Mouse (Mus musculus) erythroid progenitor cell, adult 5-6 weeks (primary cell): ENCODE data around the gene Olfr1223. TPM values are rescaled to one million over a fixed set of nuclear protein-coding genes. Genes with fewer than 3 reads are reported as not detected.
"Not testable (repeated sequence)": the region's sequence is repeated elsewhere in the genome, so short reads cannot be mapped to it uniquely, and the experiment has no call there.

Source experiments
- ATAC-seq: replicated peaks from 2 replicates; pipeline ENCODE4 v1.8.0; 2016; ENCODE audit warnings: moderate number of reproducible peaks, mild to moderate bottlenecking, moderate TSS enrichment, inconsistent platforms; ENCODE audit not compliant: poor library complexity, low FRiP score, severe bottlenecking
- total RNA-seq, 2 experiments: library from RNA; stranded (forward) in 1 of 2; stranded (reverse) in 1 of 2; fragments of 150-400 nt in 1 of 2; fragments of 186-747, 209-891 nt in 1 of 2; gene quantifications; 2 replicates each; pipeline versions ENCODE4 v1.2.3 to v1.2.4; 2015 to 2017; ENCODE audit warnings: low replicate concordance in 2 of 2

Olfr1223 gene
- total RNA-seq (2015; ENCODE audit: low replicate concordance) (not detected in 2 replicates), total RNA-seq (2017; ENCODE audit: low replicate concordance) (not detected in 2 replicates)

DNA sequence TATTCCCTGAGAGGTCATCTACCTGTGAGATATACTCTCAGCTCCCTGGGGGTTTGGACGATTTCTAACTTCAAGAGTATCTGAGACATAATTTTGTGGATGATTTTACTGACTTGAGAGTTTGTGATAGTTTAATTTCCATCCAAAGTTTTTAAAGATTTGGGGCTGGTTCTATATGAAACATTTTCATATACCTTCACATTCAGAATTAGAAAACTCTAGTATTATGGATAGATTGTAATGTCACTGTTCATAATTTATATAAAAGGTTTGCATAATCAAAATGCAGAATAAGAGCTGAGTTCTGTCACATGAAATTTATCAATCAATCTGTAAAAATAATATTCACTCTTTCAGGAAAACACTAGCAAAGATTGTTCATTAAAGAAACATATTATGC is at the start of gene Olfr1223:
Gene Olfr1223, minus strand, starts transcription at position 101 of the 400 bp plus-strand sequence.
- ATAC-seq: no peak

DNA sequence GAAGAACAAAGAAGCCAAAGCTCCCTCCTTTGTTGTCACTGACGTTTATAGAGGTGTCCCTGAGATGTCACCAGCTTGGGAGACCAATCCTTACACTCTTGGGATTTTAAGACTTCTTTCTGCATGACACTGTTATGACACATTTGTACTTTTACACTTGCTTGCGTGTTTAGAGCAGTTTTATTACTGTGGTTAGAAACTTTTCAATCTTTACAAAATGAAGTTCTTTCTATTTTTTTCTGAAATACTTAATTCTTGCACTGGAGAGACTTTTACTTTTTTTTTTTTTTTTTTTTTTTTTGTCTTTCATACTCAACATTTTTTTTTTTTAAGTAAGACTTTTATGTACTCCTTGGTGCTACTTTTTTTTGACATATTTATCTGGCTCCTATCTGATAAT is 48.6 kb upstream of the Olfr1223 start, which contains the start of gene Olfr1226:
Gene Olfr1226, minus strand, starts transcription at position 101 of the 400 bp plus-strand sequence.
- no peak for ATAC-seq

DNA sequence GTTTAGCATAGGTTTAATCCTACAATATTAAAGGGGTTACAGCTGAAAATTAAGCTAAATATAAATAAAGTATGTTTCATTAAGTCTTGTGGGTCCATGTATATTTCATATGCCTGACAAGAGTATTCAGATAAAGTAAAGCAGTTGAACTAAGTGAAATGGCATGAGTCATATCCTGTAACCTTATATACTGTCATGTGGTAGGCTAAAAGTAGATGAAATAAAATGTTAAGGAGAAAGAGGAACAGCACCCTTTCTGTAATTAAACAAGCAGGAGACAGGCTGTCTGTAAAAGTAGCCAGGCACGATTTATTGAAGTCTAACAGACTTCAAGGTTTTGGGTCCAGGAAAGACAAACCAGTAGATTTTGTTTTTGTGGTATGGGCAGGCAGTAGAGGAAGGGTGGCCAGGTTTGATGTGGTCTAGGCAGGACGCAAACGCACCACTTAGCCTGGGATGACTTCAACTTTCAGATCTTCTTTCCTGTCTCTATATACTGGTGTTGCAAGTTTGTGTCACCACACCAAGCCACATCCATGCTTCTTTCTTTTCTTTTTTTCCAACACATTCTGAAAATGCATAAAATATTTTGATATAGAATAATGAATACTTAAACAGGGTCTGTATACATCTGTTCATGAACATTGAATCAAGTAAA is 45.1 kb upstream of the Olfr1223 start:
- ATAC-seq: no peak

DNA sequence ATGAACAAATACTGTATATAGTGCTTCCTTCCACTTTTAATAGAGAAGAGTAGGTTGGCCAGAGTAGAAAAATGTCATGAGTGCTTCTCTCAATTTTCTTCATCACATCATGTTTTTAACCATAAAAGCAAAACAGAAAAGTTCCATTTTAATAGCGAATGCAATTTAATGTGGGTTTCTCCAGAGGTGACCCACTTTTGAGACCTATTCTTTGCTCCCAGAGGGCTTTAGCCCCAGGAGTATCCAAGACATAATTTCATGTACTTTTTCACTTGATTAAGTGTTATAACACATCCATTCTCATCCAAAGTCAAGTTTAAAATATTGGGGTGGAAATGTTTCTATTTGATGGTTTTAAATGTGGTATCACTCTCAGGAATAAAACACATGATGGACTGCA is 23.2 kb upstream of the Olfr1223 start, which contains the start of gene Olfr1225:
Gene Olfr1225, minus strand, starts transcription at position 101 of the 400 bp plus-strand sequence.
- ATAC-seq: no peak

DNA sequence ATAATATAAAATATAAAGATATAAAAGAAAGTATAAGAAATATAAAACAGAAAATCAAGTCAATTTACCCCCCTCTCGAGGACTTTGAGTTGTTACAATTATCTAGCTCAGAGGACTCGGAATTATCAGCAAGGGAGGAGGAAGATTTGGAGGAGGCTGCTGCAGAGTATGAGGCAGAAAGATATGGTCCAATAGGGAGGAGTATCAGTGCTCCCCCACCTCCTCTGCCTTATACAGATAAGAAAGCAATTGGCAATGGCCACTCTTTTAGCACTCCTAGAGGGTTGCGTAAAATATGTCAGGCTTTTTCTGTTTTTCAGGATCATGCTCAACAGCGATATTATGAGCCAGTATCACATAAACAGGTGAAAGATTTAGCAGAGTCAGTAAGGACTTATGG is 13.4 kb upstream of the Olfr1223 start:
- not testable (repeated sequence) for ATAC-seq

DNA sequence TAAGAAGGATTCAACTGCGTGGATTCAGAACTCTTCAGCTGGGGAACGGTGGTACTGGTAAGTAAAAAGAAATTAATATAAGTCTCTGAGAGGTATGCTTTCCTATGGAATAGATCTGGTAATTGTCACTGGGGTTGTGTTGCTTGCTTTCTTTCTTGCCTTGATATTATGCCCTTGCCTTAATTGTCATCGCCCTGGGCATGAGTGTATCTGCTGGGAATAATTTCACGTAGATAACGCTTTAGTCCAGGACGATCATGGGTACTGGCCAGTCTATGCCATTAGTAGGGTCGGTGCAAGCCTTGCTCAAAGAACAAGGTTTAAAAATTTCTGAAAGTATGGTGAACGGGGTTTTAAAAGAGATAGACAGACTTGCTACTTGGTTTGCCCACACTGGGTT is 12.6 kb upstream of the Olfr1223 start, which contains the start of gene Olfr1224-ps1:
Gene Olfr1224-ps1, minus strand, starts transcription at position 101 of the 400 bp plus-strand sequence.
- ATAC-seq: not testable (repeated sequence)

DNA sequence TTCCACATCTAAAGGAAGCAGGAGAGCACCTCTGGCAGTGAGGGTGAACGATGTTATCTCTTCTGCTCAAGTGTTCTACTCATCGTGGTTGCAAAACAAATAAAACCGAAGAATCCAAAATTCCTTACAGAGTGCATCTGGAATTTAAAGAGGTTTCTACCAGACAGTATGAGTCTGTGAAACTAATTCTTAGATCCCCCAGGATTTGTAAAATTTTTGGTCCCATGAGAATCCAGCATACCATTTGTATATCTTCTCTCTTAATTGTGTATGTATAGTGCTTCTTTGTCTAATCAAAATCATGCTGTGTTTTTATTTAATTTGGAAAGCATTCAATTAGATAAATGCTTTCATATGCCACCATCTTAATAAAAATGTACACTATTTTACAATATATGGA is 18.4 kb downstream of the Olfr1223 start, which contains the start of gene Olfr1222:
Gene Olfr1222, minus strand, starts transcription at position 101 of the 400 bp plus-strand sequence.
- ATAC-seq: no peak

DNA sequence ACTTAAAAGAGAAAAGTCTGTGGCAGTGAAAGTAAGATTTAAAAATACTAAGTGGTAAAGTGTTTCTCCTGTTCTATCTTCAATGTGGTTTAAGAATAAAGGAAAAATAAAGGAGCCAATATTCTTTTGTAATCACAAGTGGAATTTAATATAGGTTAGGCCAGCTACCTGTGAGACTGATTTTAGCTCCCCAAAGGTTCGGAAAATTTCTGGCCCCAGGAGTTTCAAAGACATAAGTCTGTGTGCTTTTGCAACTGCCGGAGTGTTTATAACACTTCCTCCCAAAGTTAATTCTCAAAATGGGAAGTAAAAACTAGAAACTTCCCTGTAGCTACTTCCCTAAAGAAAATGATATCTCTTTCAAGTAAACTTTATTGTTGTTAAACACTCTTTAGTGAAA is 34.2 kb downstream of the Olfr1223 start, which contains the start of gene Olfr1221:
Gene Olfr1221, minus strand, starts transcription at position 101 of the 400 bp plus-strand sequence.
- ATAC-seq: no peak

DNA sequence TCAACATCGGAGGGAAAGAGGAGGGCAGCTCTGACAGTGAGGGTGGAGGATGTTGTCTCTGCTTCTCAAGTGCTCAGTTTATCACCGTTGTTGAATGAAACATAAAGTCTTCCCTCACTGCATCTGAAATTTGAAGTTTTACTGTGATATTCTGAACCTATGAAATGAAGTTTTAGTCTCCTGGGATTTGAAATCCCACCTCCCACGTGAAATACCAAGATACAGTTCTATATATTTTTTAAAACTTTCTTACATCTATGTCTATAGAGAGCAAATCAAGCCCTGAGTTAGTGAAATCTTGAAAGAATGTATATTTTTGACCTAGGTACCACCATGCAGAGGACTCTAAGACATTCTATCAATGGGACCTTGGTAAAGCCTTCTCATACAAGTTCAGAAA is 44.6 kb downstream of the Olfr1223 start, which contains the start of gene Olfr1220:
Gene Olfr1220, minus strand, starts transcription at position 101 of the 400 bp plus-strand sequence.
- ATAC-seq: no peak

DNA sequence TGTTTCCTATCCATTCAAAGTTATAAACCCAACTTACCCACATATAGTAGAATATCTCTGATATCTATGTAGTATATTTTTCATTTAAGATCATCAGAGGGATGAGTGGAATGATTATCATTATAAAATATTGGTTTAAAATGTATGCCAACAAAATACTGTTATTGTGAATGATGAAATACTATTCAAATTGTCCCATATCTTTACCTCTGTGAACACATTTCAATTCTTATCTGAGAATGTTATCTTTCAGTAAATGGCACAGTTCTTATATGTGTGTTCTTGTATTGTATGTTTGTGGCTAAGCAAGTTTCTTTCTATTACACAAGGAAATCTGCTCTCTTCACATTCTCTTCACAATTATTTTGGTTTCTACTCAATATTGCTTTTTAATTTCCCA is 45.7 kb downstream of the Olfr1223 start:
- ATAC-seq: no peak

DNA sequence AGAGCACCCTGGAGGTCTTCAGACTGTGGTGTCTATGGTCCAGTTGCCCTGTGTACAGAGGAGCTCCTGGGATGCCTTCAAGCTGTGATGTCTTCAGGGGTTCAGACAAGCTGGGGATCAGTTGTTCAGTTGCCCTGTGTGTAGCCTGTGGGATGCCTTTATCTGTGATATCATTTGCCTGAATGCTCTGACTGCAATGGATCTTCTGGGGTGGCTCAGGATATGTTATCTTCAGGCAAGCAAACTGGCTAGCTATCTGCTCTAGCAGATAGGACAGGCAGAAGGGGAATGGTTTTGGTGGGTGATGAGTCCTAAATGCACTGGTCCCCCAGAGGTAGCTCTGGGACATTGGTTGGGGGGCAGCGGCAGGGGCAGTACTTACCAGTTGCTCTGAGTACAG is 57.5 kb downstream of the Olfr1223 start:
- no peak for ATAC-seq

Other genes with a start within 250 kb of the Olfr1223 start
- gene Olfr1208, start 249.2 kb downstream of the Olfr1223 start, total RNA-seq (2015; ENCODE audit: low replicate concordance): not detected in 2 replicates
- gene Olfr1208, start 249.2 kb downstream of the Olfr1223 start, total RNA-seq (2017; ENCODE audit: low replicate concordance): not detected in 2 replicates
- not detected in 2 replicates for gene Olfr1209, start 236.4 kb downstream of the Olfr1223 start, total RNA-seq (2015; ENCODE audit: low replicate concordance)
- gene Olfr1209, start 236.4 kb downstream of the Olfr1223 start, total RNA-seq (2017; ENCODE audit: low replicate concordance): not detected in 2 replicates
- gene Olfr1211, start 213.4 kb downstream of the Olfr1223 start, total RNA-seq (2015; ENCODE audit: low replicate concordance): not detected in 2 replicates
- not detected in 2 replicates for gene Olfr1211, start 213.4 kb downstream of the Olfr1223 start, total RNA-seq (2017; ENCODE audit: low replicate concordance)
- not detected in 2 replicates for gene Olfr1212, start 197.6 kb downstream of the Olfr1223 start, total RNA-seq (2015; ENCODE audit: low replicate concordance)
- not detected in 2 replicates for gene Olfr1212, start 197.6 kb downstream of the Olfr1223 start, total RNA-seq (2017; ENCODE audit: low replicate concordance)
- gene Gm13762, start 171.3 kb downstream of the Olfr1223 start, total RNA-seq (2015; ENCODE audit: low replicate concordance): not detected in 2 replicates
- not detected in 2 replicates for gene Gm13762, start 171.3 kb downstream of the Olfr1223 start, total RNA-seq (2017; ENCODE audit: low replicate concordance)
- not detected in 2 replicates for gene Olfr1214, start 158.9 kb downstream of the Olfr1223 start, total RNA-seq (2015; ENCODE audit: low replicate concordance)
- not detected in 2 replicates for gene Olfr1214, start 158.9 kb downstream of the Olfr1223 start, total RNA-seq (2017; ENCODE audit: low replicate concordance)
- not detected in 2 replicates for gene Olfr1215, start 144.6 kb downstream of the Olfr1223 start, total RNA-seq (2015; ENCODE audit: low replicate concordance)
- gene Olfr1215, start 144.6 kb downstream of the Olfr1223 start, total RNA-seq (2017; ENCODE audit: low replicate concordance): not detected in 2 replicates
- gene Olfr1216, start 133.2 kb downstream of the Olfr1223 start, total RNA-seq (2015; ENCODE audit: low replicate concordance): not detected in 2 replicates
- not detected in 2 replicates for gene Olfr1216, start 133.2 kb downstream of the Olfr1223 start, total RNA-seq (2017; ENCODE audit: low replicate concordance)
- gene Olfr1217, start 119.5 kb downstream of the Olfr1223 start, total RNA-seq (2015; ENCODE audit: low replicate concordance): not detected in 2 replicates
- not detected in 2 replicates for gene Olfr1217, start 119.5 kb downstream of the Olfr1223 start, total RNA-seq (2017; ENCODE audit: low replicate concordance)
- not detected in 2 replicates for gene Olfr1218, start 90.4 kb downstream of the Olfr1223 start, total RNA-seq (2015; ENCODE audit: low replicate concordance)
- not detected in 2 replicates for gene Olfr1218, start 90.4 kb downstream of the Olfr1223 start, total RNA-seq (2017; ENCODE audit: low replicate concordance)
- not detected in 2 replicates for gene Olfr1219, start 68.0 kb downstream of the Olfr1223 start, total RNA-seq (2015; ENCODE audit: low replicate concordance)
- not detected in 2 replicates for gene Olfr1219, start 68.0 kb downstream of the Olfr1223 start, total RNA-seq (2017; ENCODE audit: low replicate concordance)
- not detected in 2 replicates for gene Olfr1220, start 44.7 kb downstream of the Olfr1223 start, total RNA-seq (2015; ENCODE audit: low replicate concordance)
- gene Olfr1220, start 44.7 kb downstream of the Olfr1223 start, total RNA-seq (2017; ENCODE audit: low replicate concordance): not detected in 2 replicates
- not detected in 2 replicates for gene Olfr1221, start 34.3 kb downstream of the Olfr1223 start, total RNA-seq (2015; ENCODE audit: low replicate concordance)
- gene Olfr1221, start 34.3 kb downstream of the Olfr1223 start, total RNA-seq (2017; ENCODE audit: low replicate concordance): not detected in 2 replicates
- not detected in 2 replicates for gene Olfr1222, start 18.5 kb downstream of the Olfr1223 start, total RNA-seq (2015; ENCODE audit: low replicate concordance)
- gene Olfr1222, start 18.5 kb downstream of the Olfr1223 start, total RNA-seq (2017; ENCODE audit: low replicate concordance): not detected in 2 replicates
- gene Olfr1224-ps1, start 12.5 kb upstream of the Olfr1223 start, total RNA-seq (2015; ENCODE audit: low replicate concordance): not detected in 2 replicates
- not detected in 2 replicates for gene Olfr1224-ps1, start 12.5 kb upstream of the Olfr1223 start, total RNA-seq (2017; ENCODE audit: low replicate concordance)
- gene Olfr1225, start 23.1 kb upstream of the Olfr1223 start, total RNA-seq (2015; ENCODE audit: low replicate concordance): not detected in 2 replicates
- gene Olfr1225, start 23.1 kb upstream of the Olfr1223 start, total RNA-seq (2017; ENCODE audit: low replicate concordance): not detected in 2 replicates
- not detected in 2 replicates for gene Olfr1226, start 48.5 kb upstream of the Olfr1223 start, total RNA-seq (2015; ENCODE audit: low replicate concordance)
- gene Olfr1226, start 48.5 kb upstream of the Olfr1223 start, total RNA-seq (2017; ENCODE audit: low replicate concordance): not detected in 2 replicates
- gene Olfr1228, start 102.5 kb upstream of the Olfr1223 start, total RNA-seq (2015; ENCODE audit: low replicate concordance): not detected in 2 replicates
- gene Olfr1228, start 102.5 kb upstream of the Olfr1223 start, total RNA-seq (2017; ENCODE audit: low replicate concordance): not detected in 2 replicates
- not detected in 2 replicates for gene Olfr1229, start 136.5 kb upstream of the Olfr1223 start, total RNA-seq (2015; ENCODE audit: low replicate concordance)
- not detected in 2 replicates for gene Olfr1229, start 136.5 kb upstream of the Olfr1223 start, total RNA-seq (2017; ENCODE audit: low replicate concordance)
- not detected in 2 replicates for gene Olfr1230, start 145.7 kb upstream of the Olfr1223 start, total RNA-seq (2015; ENCODE audit: low replicate concordance)
- gene Olfr1230, start 145.7 kb upstream of the Olfr1223 start, total RNA-seq (2017; ENCODE audit: low replicate concordance): not detected in 2 replicates
- gene Olfr1231, start 155.5 kb upstream of the Olfr1223 start, total RNA-seq (2015; ENCODE audit: low replicate concordance): not detected in 2 replicates
- not detected in 2 replicates for gene Olfr1231, start 155.5 kb upstream of the Olfr1223 start, total RNA-seq (2017; ENCODE audit: low replicate concordance)
- gene Olfr1232, start 178.1 kb upstream of the Olfr1223 start, total RNA-seq (2015; ENCODE audit: low replicate concordance): not detected in 2 replicates
- gene Olfr1232, start 178.1 kb upstream of the Olfr1223 start, total RNA-seq (2017; ENCODE audit: low replicate concordance): not detected in 2 replicates
- gene Olfr1233, start 190.8 kb upstream of the Olfr1223 start, total RNA-seq (2015; ENCODE audit: low replicate concordance): not detected in 2 replicates
- not detected in 2 replicates for gene Olfr1233, start 190.8 kb upstream of the Olfr1223 start, total RNA-seq (2017; ENCODE audit: low replicate concordance)
- gene Olfr1234, start 213.3 kb upstream of the Olfr1223 start, total RNA-seq (2015; ENCODE audit: low replicate concordance): not detected in 2 replicates
- not detected in 2 replicates for gene Olfr1234, start 213.3 kb upstream of the Olfr1223 start, total RNA-seq (2017; ENCODE audit: low replicate concordance)